Mouse (Mus musculus): Measurements from ENCODE around the gene Ppp2r5d. TPM values are rescaled to one million over a fixed set of nuclear protein-coding genes. Genes with fewer than 3 reads are reported as not detected.
A peak's percentile ranks its signal among the peaks of the same experiment; 100 is the strongest.

The Ppp2r5d gene
- polyA plus RNA-seq, 1 experiment from 2014 or later: 93.2 TPM

DNA sequence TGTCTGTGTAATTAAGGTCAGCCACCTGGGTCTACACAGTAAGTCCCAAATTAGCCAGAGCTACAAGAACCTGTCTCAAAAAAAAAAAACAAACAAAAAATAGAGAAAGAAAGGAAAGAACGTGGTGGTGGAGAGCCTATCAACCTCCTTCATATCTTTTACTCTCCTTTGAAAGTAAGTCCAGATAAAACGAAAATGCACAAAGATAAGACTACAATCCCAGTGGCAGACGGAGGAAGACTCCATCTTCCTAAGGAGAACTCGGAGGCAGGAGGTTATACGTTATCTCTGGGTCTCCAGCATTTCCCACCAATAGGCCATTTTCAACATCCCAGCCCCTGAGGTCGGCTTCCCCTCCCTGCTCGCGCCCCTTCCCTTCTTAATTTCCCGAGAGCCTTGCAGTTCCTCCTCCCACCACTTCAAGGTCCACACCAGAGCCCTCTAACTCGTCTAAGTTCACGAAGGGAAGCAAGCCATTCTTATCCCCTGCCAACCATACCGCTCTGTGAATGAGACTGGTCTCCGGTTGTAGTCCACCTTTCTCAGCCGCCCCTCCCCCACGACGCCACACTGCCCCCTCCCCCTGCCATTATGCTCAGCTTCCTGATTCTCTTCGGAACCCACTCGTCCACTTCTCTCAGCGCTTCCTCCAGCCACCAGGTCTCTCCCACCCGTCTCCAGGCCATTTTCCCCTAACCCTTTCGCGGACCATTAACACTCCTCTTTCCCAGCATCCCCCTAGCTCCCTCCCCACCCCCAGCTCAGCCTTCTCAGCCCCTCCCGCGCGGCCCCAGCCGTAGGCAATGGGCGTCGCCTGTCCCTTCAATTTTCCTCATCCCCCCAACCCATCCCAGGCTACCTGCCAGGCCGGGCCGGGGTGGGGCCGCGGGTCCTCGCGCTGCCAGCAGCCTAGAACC, 24.8 kb downstream of the Ppp2r5d start:
- peak overlapping the region; percentile 78 for H3K9ac ChIP-seq
- H3K4me3 ChIP-seq (replicated peaks): peak overlapping the region; percentile 90
- H3K4me2 ChIP-seq (replicated peaks): peak overlapping the region; percentile 80
- H3K27ac ChIP-seq (replicated peaks): peak overlapping the region; percentile 93
- H3K9me3 ChIP-seq (replicated peaks): no peaks in the 10 kb centered on the region
- under 1% methylated on average over 34 of the region's 34 CpGs for WGBS
- H3K36me3 ChIP-seq: peaks cover 57% of the 10 kb centered on the region
- no peak; the same call in 1 of the 2 replicates for ATAC-seq (ENCODE audit: insufficient number of reproducible peaks, low FRiP score, low TSS enrichment, low read depth)
- H3K27me3 ChIP-seq: no peaks in the 10 kb centered on the region
- H3K4me1 ChIP-seq: peaks cover 33% of the 10 kb centered on the region

DNA sequence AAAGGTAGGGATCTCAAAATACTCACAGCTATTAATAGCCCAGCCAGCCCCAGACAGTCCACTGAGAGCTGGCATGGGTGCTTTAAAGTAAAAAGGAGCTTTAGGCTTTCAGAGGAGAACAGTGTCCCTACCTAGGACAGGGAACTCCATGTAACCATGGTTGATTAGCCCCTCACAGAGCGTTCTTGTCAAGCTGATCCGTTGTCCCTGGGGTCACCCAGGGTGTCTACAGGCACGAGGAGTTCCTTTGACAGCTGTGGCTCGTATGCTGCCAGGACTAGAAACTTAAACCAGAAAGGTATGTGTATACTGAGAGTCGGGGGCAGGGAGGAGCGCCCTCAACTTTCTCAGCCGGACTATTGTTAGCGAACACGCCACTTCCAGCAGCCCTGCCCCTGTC, 26.0 kb downstream of the Ppp2r5d start:
- Histone ChIP-seq H3K9me3 (replicated peaks) (no peaks in the 10 kb centered on the region), H3K27ac (replicated peaks) (peak overlapping the region; percentile 93; the same call in 1 of the 2 replicates), H3K4me3 (replicated peaks) (peak overlapping the region; percentile 90), H3K27me3 (no peaks in the 10 kb centered on the region), H3K36me3 (peaks cover 50% of the 10 kb centered on the region), H3K9ac (0 out of 2 replicates have a peak overlapping the region, but pooled peaks have one; percentile 16), H3K4me2 (replicated peaks) (peak overlapping the region; percentile 80), H3K4me1 (peaks cover 42% of the 10 kb centered on the region)
- no peak for ATAC-seq (ENCODE audit: insufficient number of reproducible peaks, low FRiP score, low TSS enrichment, low read depth)
- 27% methylated on average over 9 of the region's 9 CpGs for WGBS

GRCm38 (mm10) chr17:46678416-46678815, 26.5 kb downstream of the Ppp2r5d start, which contains the start of gene Mea1:
Mea1 (plus strand) TSS chr17:46678793.
- peak within 1 kb of the TSS; percentile 93; the same call in 1 of the 2 replicates for H3K27ac ChIP-seq (replicated peaks)
- no peak for ATAC-seq (ENCODE audit: insufficient number of reproducible peaks, low FRiP score, low TSS enrichment, low read depth)
- H3K36me3 ChIP-seq: peaks cover 45% of the 10 kb centered on the region
- peak within 1 kb of the TSS; percentile 90 for H3K4me3 ChIP-seq (replicated peaks)
- peaks cover 44% of the 10 kb centered on the region for H3K4me1 ChIP-seq
- peak within 1 kb of the TSS; percentile 80 for H3K4me2 ChIP-seq (replicated peaks)
- no peaks in the 10 kb centered on the region for H3K27me3 ChIP-seq
- WGBS: 79% methylated on average over 8 of the region's 9 CpGs
- H3K9ac ChIP-seq: peak within 1 kb of the TSS; percentile 78; the same call in 1 of the 2 replicates
- H3K9me3 ChIP-seq (replicated peaks): no peaks in the 10 kb centered on the region

DNA sequence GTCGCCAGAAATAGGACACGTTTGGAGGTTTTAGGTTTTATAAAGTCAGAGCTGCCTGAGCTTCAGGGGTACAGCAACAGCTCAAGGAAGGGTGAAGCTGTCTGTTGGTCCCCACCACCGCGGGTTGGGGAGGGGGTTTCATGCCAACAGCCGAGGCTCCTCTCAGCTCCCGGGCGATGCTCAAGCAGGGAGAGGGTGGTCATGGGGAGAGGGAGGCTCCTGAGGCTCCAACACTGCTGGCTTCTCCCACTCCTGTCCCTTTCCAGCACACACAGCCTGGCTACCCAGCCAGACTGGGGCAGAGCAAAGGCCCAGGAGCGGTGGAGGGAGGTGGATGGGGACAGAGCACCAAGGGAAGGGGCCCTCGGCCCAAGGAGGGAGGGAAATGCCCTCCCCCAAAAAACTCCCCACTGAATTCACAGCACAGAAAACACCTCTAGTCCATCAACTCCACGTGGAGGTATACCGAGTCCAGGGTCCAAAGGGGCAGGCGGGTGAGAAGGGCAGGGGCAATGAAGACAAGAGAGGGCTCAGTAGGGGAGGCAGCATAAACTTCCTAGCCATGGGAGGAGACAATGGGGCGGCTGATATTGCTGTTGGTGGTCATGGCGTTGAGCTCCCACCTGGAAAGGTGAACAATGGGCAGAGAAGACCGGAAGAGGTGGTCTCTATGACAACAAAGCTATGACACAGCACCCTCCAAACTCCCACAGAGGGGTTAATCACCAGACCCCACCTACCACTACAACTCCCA, 30.2 kb downstream of the Ppp2r5d start:
- H3K27ac ChIP-seq (replicated peaks): peak overlapping the region; percentile 96
- WGBS: 17% methylated on average over 15 of the region's 15 CpGs
- no peaks in the 10 kb centered on the region for H3K27me3 ChIP-seq
- peak overlapping the region; percentile 73 for H3K4me3 ChIP-seq (replicated peaks)
- peaks cover 41% of the 10 kb centered on the region for H3K4me1 ChIP-seq
- peak; percentile 49 for ATAC-seq (ENCODE audit: insufficient number of reproducible peaks, low FRiP score, low TSS enrichment, low read depth)
- H3K36me3 ChIP-seq: peaks cover 54% of the 10 kb centered on the region
- H3K4me2 ChIP-seq (replicated peaks): peak overlapping the region; percentile 73
- peak overlapping the region; percentile 40; the same call in 1 of the 2 replicates for H3K9ac ChIP-seq
- no peaks in the 10 kb centered on the region for H3K9me3 ChIP-seq (replicated peaks)

DNA sequence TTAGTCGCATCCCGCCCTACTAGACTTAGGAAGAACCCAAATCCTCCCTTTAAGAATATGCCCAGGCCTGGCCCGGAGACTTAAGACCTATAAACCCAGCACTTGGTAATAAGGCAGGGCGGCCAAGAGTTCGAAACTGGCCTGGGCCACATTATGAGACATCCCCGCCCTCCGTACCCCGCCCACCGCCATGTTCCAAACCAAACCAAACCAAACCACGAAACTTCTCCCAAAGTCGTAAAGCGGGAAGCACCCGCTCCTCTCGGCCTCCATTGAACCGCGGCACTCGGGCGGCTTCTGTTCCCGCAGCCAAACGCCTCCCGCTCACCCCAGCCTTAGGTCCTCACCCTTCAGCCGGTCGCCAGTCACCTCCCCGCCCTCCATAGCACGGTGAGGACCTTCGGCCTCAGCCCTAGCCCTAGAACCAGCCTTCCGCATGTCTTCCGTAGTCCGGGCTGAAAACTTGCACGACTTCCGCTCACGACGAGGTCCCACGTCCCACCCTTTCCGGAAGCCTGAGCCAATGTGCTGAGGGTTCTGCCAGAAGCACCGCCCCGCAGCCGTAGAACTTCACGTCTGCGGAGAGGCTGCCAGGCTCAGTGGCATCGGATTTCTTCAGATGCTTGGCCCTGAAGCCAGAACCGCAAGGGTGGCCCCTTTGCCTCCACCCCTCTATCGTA, 30.9 kb downstream of the Ppp2r5d start, which contains the start of gene Rrp36:
TSS of gene Rrp36 (minus strand) at position 503 of the 680 bp plus-strand sequence.
- peak; percentile 94 for ATAC-seq (ENCODE audit: insufficient number of reproducible peaks, low FRiP score, low TSS enrichment, low read depth)
- no peaks in the 10 kb centered on the region for H3K27me3 ChIP-seq
- peaks cover 60% of the 10 kb centered on the region for H3K36me3 ChIP-seq
- WGBS: under 1% methylated on average over 43 of the region's 43 CpGs
- peak within 1 kb of the TSS; percentile 73 for H3K4me2 ChIP-seq (replicated peaks)
- H3K9me3 ChIP-seq (replicated peaks): no peaks in the 10 kb centered on the region
- H3K4me1 ChIP-seq: peaks cover 34% of the 10 kb centered on the region
- peak within 1 kb of the TSS; percentile 69 for H3K9ac ChIP-seq
- H3K27ac ChIP-seq (replicated peaks): peak within 1 kb of the TSS; percentile 96
- H3K4me3 ChIP-seq (replicated peaks): peak within 1 kb of the TSS; percentile 73

DNA sequence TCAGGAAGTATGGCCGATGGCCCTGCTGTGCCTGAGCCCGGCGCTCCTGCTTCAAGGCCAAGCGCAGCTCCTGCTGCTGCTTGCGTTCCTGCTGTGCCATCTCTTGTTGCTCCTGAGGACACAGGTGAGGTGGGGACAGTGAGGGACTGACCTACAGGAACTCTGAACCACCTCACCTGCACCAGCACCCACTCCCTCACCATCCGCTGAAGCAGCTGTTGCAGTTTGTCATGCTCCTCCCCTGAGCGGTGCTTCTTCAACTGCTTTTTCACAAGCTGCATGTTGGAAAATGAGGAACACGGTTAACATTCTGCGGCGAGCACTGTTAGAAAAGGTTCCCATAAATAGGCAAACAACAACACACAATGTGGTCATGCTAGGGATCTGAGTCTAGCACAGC, 35.0 kb downstream of the Ppp2r5d start:
- Histone ChIP-seq H3K9me3 (replicated peaks) (no peaks in the 10 kb centered on the region), H3K27me3 (no peaks in the 10 kb centered on the region), H3K4me2 (replicated peaks) (no peak overlapping the region), H3K4me3 (replicated peaks) (no peak overlapping the region), H3K36me3 (peaks cover 55% of the 10 kb centered on the region), H3K9ac (no peak overlapping the region), H3K4me1 (peaks cover 18% of the 10 kb centered on the region), H3K27ac (replicated peaks) (no peak overlapping the region)
- no peak for ATAC-seq (ENCODE audit: insufficient number of reproducible peaks, low FRiP score, low TSS enrichment, low read depth)
- 95% methylated on average over 10 of the region's 10 CpGs for WGBS

DNA sequence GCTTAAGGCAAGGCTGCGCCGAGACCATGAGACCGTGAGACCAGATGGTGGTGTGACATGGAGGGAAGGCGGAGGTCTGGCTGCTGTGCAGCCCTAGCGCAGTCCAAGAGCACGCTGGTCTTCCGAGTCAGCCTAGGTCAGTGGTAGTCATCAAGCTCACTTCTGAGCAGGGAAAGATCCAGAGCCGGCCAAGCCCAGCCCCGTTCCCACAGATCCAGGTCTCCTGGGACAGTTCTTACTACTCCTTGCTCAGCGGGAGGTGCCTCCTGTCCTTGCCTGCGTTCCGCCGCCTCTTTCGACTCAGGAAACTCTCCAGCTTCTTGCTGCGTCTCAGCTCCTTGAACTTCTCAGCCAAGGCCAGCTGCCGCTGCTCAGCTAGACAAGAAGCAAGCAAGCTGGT, 37.2 kb downstream of the Ppp2r5d start:
- no peak for ATAC-seq (ENCODE audit: insufficient number of reproducible peaks, low FRiP score, low TSS enrichment, low read depth)
- 92% methylated on average over 16 of the region's 16 CpGs for WGBS
- H3K27ac ChIP-seq (replicated peaks): no peak overlapping the region
- H3K4me1 ChIP-seq: peaks cover 2% of the 10 kb centered on the region; the same call in 1 of the 2 replicates
- no peak overlapping the region for H3K4me3 ChIP-seq (replicated peaks)
- H3K4me2 ChIP-seq (replicated peaks): no peak overlapping the region
- no peaks in the 10 kb centered on the region for H3K27me3 ChIP-seq
- peaks cover 73% of the 10 kb centered on the region for H3K36me3 ChIP-seq
- H3K9ac ChIP-seq: no peak overlapping the region
- H3K9me3 ChIP-seq (replicated peaks): no peaks in the 10 kb centered on the region

- H3K4me2 ChIP-seq (replicated peaks): no peak overlapping the region
- no peaks in the 10 kb centered on the region for H3K4me1 ChIP-seq
- no peak overlapping the region for H3K9ac ChIP-seq
- no peak overlapping the region for H3K27ac ChIP-seq (replicated peaks)
- no peaks in the 10 kb centered on the region for H3K9me3 ChIP-seq (replicated peaks)
- peaks cover 91% of the 10 kb centered on the region for H3K36me3 ChIP-seq
- no peak overlapping the region for H3K4me3 ChIP-seq (replicated peaks)
- H3K27me3 ChIP-seq: no peaks in the 10 kb centered on the region
- WGBS: 89% methylated on average over 5 of the region's 5 CpGs
- ATAC-seq (ENCODE audit: insufficient number of reproducible peaks, low FRiP score, low TSS enrichment, low read depth): no peak
Measured at GRCm38 (mm10) chr17:46662730-46663129, 42.2 kb downstream of the Ppp2r5d start.

- 90% methylated on average over 12 of the region's 12 CpGs for WGBS
- H3K27me3 ChIP-seq: no peaks in the 10 kb centered on the region
- peaks cover 94% of the 10 kb centered on the region for H3K36me3 ChIP-seq
- no peak overlapping the region for H3K27ac ChIP-seq (replicated peaks)
- no peak for ATAC-seq (ENCODE audit: insufficient number of reproducible peaks, low FRiP score, low TSS enrichment, low read depth)
- H3K4me3 ChIP-seq (replicated peaks): no peak overlapping the region
- H3K9me3 ChIP-seq (replicated peaks): no peaks in the 10 kb centered on the region
- H3K4me2 ChIP-seq (replicated peaks): no peak overlapping the region
- H3K4me1 ChIP-seq: no peaks in the 10 kb centered on the region
- no peak overlapping the region for H3K9ac ChIP-seq
Measured at GRCm38 (mm10) chr17:46661981-46662380, 42.9 kb downstream of the Ppp2r5d start.

GRCm38 (mm10) chr17:46661351-46661750, 43.6 kb downstream of the Ppp2r5d start:
- H3K27me3 ChIP-seq: no peaks in the 10 kb centered on the region
- no peak overlapping the region for H3K27ac ChIP-seq (replicated peaks)
- H3K4me1 ChIP-seq: no peaks in the 10 kb centered on the region
- 90% methylated on average over 9 of the region's 9 CpGs for WGBS
- H3K36me3 ChIP-seq: peaks cover 94% of the 10 kb centered on the region
- H3K9me3 ChIP-seq (replicated peaks): no peaks in the 10 kb centered on the region
- H3K9ac ChIP-seq: no peak overlapping the region
- ATAC-seq (ENCODE audit: insufficient number of reproducible peaks, low FRiP score, low TSS enrichment, low read depth): no peak
- H3K4me3 ChIP-seq (replicated peaks): no peak overlapping the region
- no peak overlapping the region for H3K4me2 ChIP-seq (replicated peaks)
